8 mouse cellular contexts compared by ENCODE assay signal in the genomic region with DNA sequence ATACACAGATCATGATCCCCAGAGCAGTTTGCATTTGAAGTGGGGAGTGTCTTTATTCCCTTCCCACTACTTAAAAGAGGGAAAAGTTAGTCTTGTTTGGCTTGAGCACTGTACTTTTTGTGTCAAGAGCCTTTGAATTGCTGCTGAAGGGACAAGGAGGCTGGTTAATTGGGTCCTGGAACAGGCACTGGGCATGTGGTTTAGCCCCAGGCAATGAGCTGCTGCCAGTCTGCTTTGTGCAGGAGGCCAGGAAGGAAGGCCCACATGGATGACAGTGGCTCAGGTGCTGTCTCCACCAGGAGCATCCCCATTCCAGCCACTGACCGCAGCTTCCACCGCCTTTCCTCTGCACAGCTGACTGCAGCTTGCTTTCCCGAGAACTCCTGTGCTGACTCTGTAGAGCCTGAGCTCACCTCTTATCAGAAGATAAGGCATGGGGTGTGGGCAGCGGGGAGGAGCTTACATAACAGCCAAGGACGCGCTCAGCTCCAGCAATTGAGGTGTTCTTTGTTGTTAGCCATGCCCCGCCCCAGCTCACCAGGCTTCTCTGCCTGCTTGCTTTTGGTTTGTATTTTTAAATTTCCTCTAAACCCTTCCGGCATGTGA. TPM values are rescaled to one million over a fixed set of nuclear protein-coding genes. Genes with fewer than 3 reads are reported as not detected.
A peak's percentile ranks its signal among the peaks of the same experiment; 100 is the strongest.
DNase-seq lines count a peak whose midpoint lies in the region; ATAC-seq lines count a peak whose summit lies in the region.

No protein-coding gene starts in this region.

- no peak overlapping the region; the same call in 1 of the 2 replicates for H3K9ac ChIP-seq in midbrain, embryonic 13.5 days (replicated peaks)
- H3K9ac ChIP-seq in midbrain, embryonic 11.5 days (ENCODE audit: low read length) = no peak overlapping the region
- H3K9ac ChIP-seq in liver, embryonic 11.5 days (ENCODE audit: low read depth, low read length) = 0 out of 2 replicates have a peak overlapping the region, but pooled peaks have one; percentile 2
- no peak overlapping the region for H3K9ac ChIP-seq in stomach, embryonic 14.5 days (replicated peaks; ENCODE audit: low read depth, low read length)

- H3K4me2 ChIP-seq in midbrain, embryonic 13.5 days (replicated peaks) = no peak overlapping the region
- no peak overlapping the region for H3K4me2 ChIP-seq in midbrain, embryonic 11.5 days
- H3K4me2 ChIP-seq in liver, embryonic 11.5 days = peak overlapping the region; percentile 45
- H3K4me2 ChIP-seq in stomach, embryonic 14.5 days (replicated peaks; ENCODE audit: low read depth, low read length) = no peak overlapping the region

- 0 out of 2 replicates have a peak, but pooled peaks cover 3% of the 10 kb centered on the region for H3K36me3 ChIP-seq in midbrain, embryonic 13.5 days
- no peaks in the 10 kb centered on the region for H3K36me3 ChIP-seq in midbrain, embryonic 11.5 days (ENCODE audit: control insufficient read depth, insufficient read depth, low read length)
- H3K36me3 ChIP-seq in liver, embryonic 11.5 days (ENCODE audit: control insufficient read depth, insufficient read depth, low read length) = no peaks in the 10 kb centered on the region
- H3K36me3 ChIP-seq in stomach, embryonic 14.5 days (ENCODE audit: control insufficient read depth, insufficient read depth, low read length) = no peaks in the 10 kb centered on the region

- ATAC-seq in midbrain, embryonic 13.5 days = no peak
- no peak for ATAC-seq in midbrain, embryonic 11.5 days (ENCODE audit: low FRiP score)
- ATAC-seq in liver, embryonic 11.5 days (replicated peaks; ENCODE audit: low FRiP score) = peak; percentile 89
- peak; percentile 80 for ATAC-seq in stomach, embryonic 14.5 days (ENCODE audit: insufficient number of reproducible peaks, insufficient read depth, low FRiP score, low read depth)

- no peak for DNase-seq in midbrain, embryonic 11.5 days (ENCODE audit: low spot score, missing footprints)
- DNase-seq in c-Kit-positive CD71-positive TER-119-positive erythroid progenitor cells, embryonic 14.5 days (ENCODE audit: low spot score) = peak; percentile 65
- DNase-seq in heart, adult 11 months = peak; percentile 96
- no peak for DNase-seq in liver, embryonic 11.5 days (ENCODE audit: low spot score)
- DNase-seq in adipocyte (ENCODE audit: low spot score) = no peak
- DNase-seq in T-cell, adult 2 months (ENCODE audit: low spot score) = no peak

- H3K27ac ChIP-seq in midbrain, embryonic 13.5 days = peak overlapping the region; percentile 52
- no peak overlapping the region for H3K27ac ChIP-seq in midbrain, embryonic 11.5 days (ENCODE audit: low read depth, low read length)
- 0 out of 2 replicates have a peak overlapping the region, but pooled peaks have one; percentile 11 for H3K27ac ChIP-seq in liver, embryonic 11.5 days (ENCODE audit: low read depth, low read length)
- no peak overlapping the region for H3K27ac ChIP-seq in stomach, embryonic 14.5 days (ENCODE audit: low read length)

- no peaks in the 10 kb centered on the region for H3K9me3 ChIP-seq in midbrain, embryonic 13.5 days
- no peaks in the 10 kb centered on the region for H3K9me3 ChIP-seq in midbrain, embryonic 11.5 days (ENCODE audit: control insufficient read depth, low read length)
- H3K9me3 ChIP-seq in liver, embryonic 11.5 days (ENCODE audit: control insufficient read depth, low read length) = no peaks in the 10 kb centered on the region
- H3K9me3 ChIP-seq in stomach, embryonic 14.5 days (ENCODE audit: control insufficient read depth, low read depth, low read length) = no peaks in the 10 kb centered on the region

- WGBS in midbrain, embryonic 13.5 days = 41% methylated on average over 8 of the region's 8 CpGs
- WGBS in midbrain, embryonic 11.5 days = 44% methylated on average over 8 of the region's 8 CpGs
- WGBS in liver, embryonic 11.5 days = 20% methylated on average over 8 of the region's 8 CpGs
- WGBS in stomach, embryonic 14.5 days = 29% methylated on average over 8 of the region's 8 CpGs

- H3K4me3 ChIP-seq in midbrain, embryonic 13.5 days (replicated peaks) = no peak overlapping the region
- H3K4me3 ChIP-seq in midbrain, embryonic 11.5 days (ENCODE audit: low read depth, low read length) = no peak overlapping the region
- no peak overlapping the region for H3K4me3 ChIP-seq in liver, embryonic 11.5 days (ENCODE audit: low read depth, low read length)
- H3K4me3 ChIP-seq in stomach, embryonic 14.5 days (ENCODE audit: low read depth, low read length) = no peak overlapping the region

- peaks cover 12% of the 10 kb centered on the region for H3K4me1 ChIP-seq in midbrain, embryonic 13.5 days (replicated peaks)
- H3K4me1 ChIP-seq in midbrain, embryonic 11.5 days (ENCODE audit: control insufficient read depth, insufficient read depth, low read length) = no peaks in the 10 kb centered on the region
- H3K4me1 ChIP-seq in liver, embryonic 11.5 days (replicated peaks; ENCODE audit: control insufficient read depth, insufficient read depth, low read length) = peaks cover 17% of the 10 kb centered on the region
- H3K4me1 ChIP-seq in stomach, embryonic 14.5 days (ENCODE audit: control insufficient read depth, insufficient read depth, low read length) = no peaks in the 10 kb centered on the region

- no peaks in the 10 kb centered on the region for H3K27me3 ChIP-seq in midbrain, embryonic 13.5 days
- H3K27me3 ChIP-seq in midbrain, embryonic 11.5 days (ENCODE audit: control insufficient read depth, insufficient read depth, low read length) = no peaks in the 10 kb centered on the region
- no peaks in the 10 kb centered on the region for H3K27me3 ChIP-seq in liver, embryonic 11.5 days (replicated peaks; ENCODE audit: control insufficient read depth, insufficient read depth, low read length)
- no peaks in the 10 kb centered on the region for H3K27me3 ChIP-seq in stomach, embryonic 14.5 days (ENCODE audit: control insufficient read depth, insufficient read depth, low read length)

RNA-seq across cellular contexts. Expression of gene AU040320, which starts 50.0 kb away (rescaled TPM):
- polyA plus RNA-seq in midbrain, embryonic 13.5 days (2015; fragmentation: Nextera tagmentation; extraction: Ambion mirVana) = 37.0 and 38.7 TPM in 2 replicates
- polyA plus RNA-seq in midbrain, embryonic 11.5 days (2014; fragmentation: Nextera tagmentation; extraction: Ambion mirVana) = 23.8 and 26.2 TPM in 2 replicates
- polyA plus RNA-seq in liver, embryonic 11.5 days (2014; fragmentation: Nextera tagmentation; extraction: Ambion mirVana) = 18.7 and 19.3 TPM in 2 replicates
- 22.4 and 30.1 TPM in 2 replicates for polyA plus RNA-seq in stomach, embryonic 14.5 days (2014; fragmentation: Nextera tagmentation; extraction: Ambion mirVana)

RNA-seq across cellular contexts. Expression of gene Ncdn, which starts 50.1 kb away (rescaled TPM):
- polyA plus RNA-seq in midbrain, embryonic 13.5 days (2015; fragmentation: Nextera tagmentation; extraction: Ambion mirVana) = 67.8 and 71.3 TPM in 2 replicates
- polyA plus RNA-seq in midbrain, embryonic 11.5 days (2014; fragmentation: Nextera tagmentation; extraction: Ambion mirVana) = 22.0 and 23.3 TPM in 2 replicates
- polyA plus RNA-seq in liver, embryonic 11.5 days (2014; fragmentation: Nextera tagmentation; extraction: Ambion mirVana) = 25.0 and 27.2 TPM in 2 replicates
- 21.9 and 23.9 TPM in 2 replicates for polyA plus RNA-seq in stomach, embryonic 14.5 days (2014; fragmentation: Nextera tagmentation; extraction: Ambion mirVana)

Comparison
In these comparisons a context has a peak if more than half of its experiments do, and no peak if none do; other contexts are left out.
1. H3K27ac ChIP-seq: peak in midbrain, embryonic 13.5 days (single experiment) and liver, embryonic 11.5 days (single experiment); none in midbrain, embryonic 11.5 days (single experiment) and stomach, embryonic 14.5 days (single experiment).
2. ATAC-seq: peak in liver, embryonic 11.5 days (single experiment) and stomach, embryonic 14.5 days (single experiment); none in midbrain, embryonic 13.5 days (single experiment) and midbrain, embryonic 11.5 days (single experiment).
3. DNase-seq: peak in c-Kit-positive CD71-positive TER-119-positive erythroid progenitor cells, embryonic 14.5 days (single experiment) and heart, adult 11 months (single experiment); none in midbrain, embryonic 11.5 days (single experiment), liver, embryonic 11.5 days (single experiment), adipocyte (single experiment) and T-cell, adult 2 months (single experiment).